Mouse (Mus musculus) 3T3-L1 (cell line): ENCODE measurements around the gene Tmed2.
"Not testable (repeated sequence)": the region's sequence is repeated elsewhere in the genome, so short reads cannot be mapped to it uniquely, and the experiment has no call there.

ENCODE experiments used
- DNase-seq: peaks from one replicate; pipeline ENCODE4 v3.0.0-alpha.2; 2015; ENCODE audit warnings: low read depth, low spot score

Gene Tmed2

GRCm38 (mm10) chr5:124575467-124575866 is 35.0 kb downstream of the Tmed2 start:
- no peak for DNase-seq

GRCm38 (mm10) chr5:124578633-124579317 is 38.3 kb downstream of the Tmed2 start, which contains the start of the genes Eif2b1 and Gtf2h3:
TSS of gene Eif2b1 (minus strand) at chr5:124579131.
TSS of gene Gtf2h3 (plus strand) at chr5:124579140.
- DNase-seq: peak; percentile 89

- no peak for DNase-seq
Observed at GRCm38 (mm10) chr5:124582515-124582914, 42.0 kb downstream of the Tmed2 start.

GRCm38 (mm10) chr5:124592768-124593167 is 52.3 kb downstream of the Tmed2 start:
- DNase-seq: no peak

- DNase-seq: peak; percentile 100
Observed at GRCm38 (mm10) chr5:124598224-124599174, 58.0 kb downstream of the Tmed2 start.

GRCm38 (mm10) chr5:124599726-124600125 is 59.2 kb downstream of the Tmed2 start:
- not testable (repeated sequence) for DNase-seq
